In the genomic region with DNA sequence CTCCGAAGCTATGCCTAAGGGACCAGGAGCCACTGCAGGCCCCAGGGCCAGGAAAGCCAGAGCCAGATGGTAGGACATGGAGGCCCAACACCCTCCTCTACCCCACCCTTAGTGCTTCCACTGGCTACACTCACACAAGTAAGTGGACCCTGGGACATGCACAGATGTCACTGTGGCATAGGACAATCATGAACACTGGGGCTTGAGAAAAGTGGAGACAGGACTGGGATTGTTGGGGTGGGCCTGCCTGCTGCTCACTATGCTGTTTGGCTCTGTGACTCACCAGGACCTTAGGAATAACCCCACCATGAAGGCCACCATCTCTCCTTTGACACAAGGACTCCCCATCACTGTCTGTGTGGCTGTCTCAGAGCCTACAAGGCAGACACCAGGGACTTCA, we compare ENCODE assay signal across 25 mouse cellular contexts.
"Had no signal": no experiment of that assay in that cellular context is flagged by ENCODE, and none has a peak within 500 bp of the region (broad histone marks: within the 10 kb centered on the region; RNA-seq: fewer than 3 reads in every experiment).

No protein-coding gene starts in this region.

- H3K4me3 ChIP-seq: heart, embryonic 10.5 days; heart, embryonic 12.5 days; hindbrain, embryonic 10.5 days; hindbrain, embryonic 12.5 days; intestine, embryonic 15.5 days; layer of hippocampus, adult 2 months; left cerebral cortex, adult 2 months; limb, embryonic 10.5 days; limb, embryonic 12.5 days; liver, embryonic 13.5 days; liver, embryonic 15.5 days had no signal

- H3K9ac ChIP-seq: heart, embryonic 12.5 days; hindbrain, embryonic 12.5 days; hindbrain, embryonic 14.5 days; intestine, embryonic 15.5 days; limb, embryonic 12.5 days; liver, embryonic 13.5 days; liver, embryonic 15.5 days had no signal

- H3K27ac ChIP-seq: heart, embryonic 10.5 days; hindbrain, embryonic 10.5 days; hindbrain, embryonic 12.5 days; hindbrain, embryonic 14.5 days; intestine, embryonic 15.5 days; layer of hippocampus, adult 2 months; left cerebral cortex, adult 2 months; limb, embryonic 10.5 days; limb, embryonic 12.5 days; liver, embryonic 13.5 days; liver, embryonic 15.5 days had no signal

- H3K4me1 ChIP-seq: heart, embryonic 10.5 days; heart, embryonic 12.5 days; hindbrain, embryonic 12.5 days; intestine, embryonic 15.5 days; limb, embryonic 10.5 days; limb, embryonic 12.5 days; liver, embryonic 13.5 days; liver, embryonic 15.5 days had no signal

- ATAC-seq: hindbrain, embryonic 16.5 days; inflammation-experienced regulatory T-cells, adult 6 months; intestine, embryonic 15.5 days; intestine, postnatal 0 days had no signal

- DNase-seq: gastrocnemius, postnatal 14 days; heart, postnatal 10 days; heart, postnatal 4 days; kidney, adult 18-20 months; kidney, adult 8-10 months; kidney, postnatal 10 days; kidney, postnatal 25 days; kidney, postnatal 4 days; liver; liver, embryonic 13.5 days had no signal

- H3K4me2 ChIP-seq: heart, embryonic 12.5 days; hindbrain, embryonic 12.5 days; hindbrain, embryonic 14.5 days; intestine, embryonic 15.5 days; limb, embryonic 12.5 days; liver, embryonic 11.5 days; liver, embryonic 13.5 days; liver, embryonic 15.5 days had no signal

- H3K9me3 ChIP-seq: heart, embryonic 10.5 days; heart, embryonic 12.5 days; hindbrain, embryonic 10.5 days; hindbrain, embryonic 12.5 days; intestine, embryonic 15.5 days; limb, embryonic 10.5 days; limb, embryonic 12.5 days; liver, embryonic 13.5 days; liver, embryonic 15.5 days had no signal

- H3K27me3 ChIP-seq: heart, embryonic 12.5 days; hindbrain, embryonic 12.5 days; intestine, embryonic 15.5 days; limb, embryonic 12.5 days; liver, embryonic 13.5 days; liver, embryonic 15.5 days had no signal
